ENCODE assay signal across 8 mouse cellular contexts in genomic region chr2:166683885-166684544, GRCm38 (mm10). TPM values are rescaled to one million over a fixed set of nuclear protein-coding genes. Genes with fewer than 3 reads are reported as not detected.
A peak's percentile ranks its signal among the peaks of the same experiment; 100 is the strongest.
DNase-seq lines count a peak whose midpoint lies in the region; ATAC-seq and TF ChIP-seq lines count a peak whose summit lies in the region.

No protein-coding gene starts in this region.

- H3K9ac ChIP-seq in kidney, embryonic 15.5 days = no peak overlapping the region
- H3K9ac ChIP-seq in hindbrain, postnatal 0 days (replicated peaks; ENCODE audit: low read length) = no peak overlapping the region

- DNase-seq in kidney, adult 9 months = no peak
- DNase-seq in hindbrain, postnatal 0 days (ENCODE audit: low spot score) = no peak
- DNase-seq in T-cell, adult 2 months (ENCODE audit: low spot score) = no peak
- DNase-seq in right cerebral cortex, adult 18-20 months = no peak
- no peak for DNase-seq in layer of hippocampus, adult 9-11 months

- WGBS in kidney, embryonic 15.5 days = 20% methylated on average over 13 of the region's 13 CpGs
- 22% methylated on average over 13 of the region's 13 CpGs for WGBS in hindbrain, postnatal 0 days

- ATAC-seq in kidney, embryonic 15.5 days (replicated peaks; ENCODE audit: low FRiP score) = no peak
- peak; percentile 65 for ATAC-seq in common myeloid progenitor, adult 5-6 weeks (replicated peaks; ENCODE audit: low read depth, poor library complexity, severe bottlenecking)
- no peak for ATAC-seq in hindbrain, postnatal 0 days
- peak; percentile 56 for ATAC-seq in megakaryocyte-erythroid progenitor cell, adult 5-6 weeks (replicated peaks; ENCODE audit: low FRiP score, low TSS enrichment, poor library complexity, severe bottlenecking)

- no peak overlapping the region for H3K27ac ChIP-seq in kidney, embryonic 15.5 days
- H3K27ac ChIP-seq in hindbrain, postnatal 0 days = peak overlapping the region; percentile 74

- 0 out of 2 replicates have a peak overlapping the region, but pooled peaks have one; percentile 3 for H3K4me2 ChIP-seq in kidney, embryonic 15.5 days
- 0 out of 2 replicates have a peak overlapping the region, but pooled peaks have one; percentile 2 for H3K4me2 ChIP-seq in hindbrain, postnatal 0 days (ENCODE audit: low read depth, low read length)

- no peaks in the 10 kb centered on the region for H3K36me3 ChIP-seq in kidney, embryonic 15.5 days
- H3K36me3 ChIP-seq in hindbrain, postnatal 0 days (ENCODE audit: insufficient read depth, low read length) = no peaks in the 10 kb centered on the region

- H3K27me3 ChIP-seq in kidney, embryonic 15.5 days = no peaks in the 10 kb centered on the region
- no peaks in the 10 kb centered on the region for H3K27me3 ChIP-seq in hindbrain, postnatal 0 days (ENCODE audit: insufficient read depth, low read length)

- H3K4me1 ChIP-seq in kidney, embryonic 15.5 days = peaks cover 26% of the 10 kb centered on the region
- H3K4me1 ChIP-seq in hindbrain, postnatal 0 days (ENCODE audit: insufficient read depth, low read length) = peaks cover 10% of the 10 kb centered on the region; the same call in 1 of the 2 replicates

- TF ChIP-seq CTCF in hindbrain, postnatal 0 days (IDR thresholded peaks at IDR 0.05; ENCODE audit: low read depth) = no peak

- no peaks in the 10 kb centered on the region for H3K9me3 ChIP-seq in kidney, embryonic 15.5 days (replicated peaks)
- H3K9me3 ChIP-seq in hindbrain, postnatal 0 days (ENCODE audit: low read length) = no peaks in the 10 kb centered on the region

- H3K4me3 ChIP-seq in kidney, embryonic 15.5 days (replicated peaks) = no peak overlapping the region
- H3K4me3 ChIP-seq in hindbrain, postnatal 0 days (ENCODE audit: low read length) = no peak overlapping the region

RNA-seq across cellular contexts. Expression of gene Prex1, which starts 29.6 kb away (rescaled TPM):
- 16.0 TPM in 2 replicates for polyA plus RNA-seq in kidney, embryonic 15.5 days (2015; fragmentation: Nextera tagmentation; extraction: Ambion mirVana)
- 18.5 and 26.2 TPM in 2 replicates for total RNA-seq in common myeloid progenitor, adult 5-6 weeks (2017)
- total RNA-seq in hindbrain, postnatal 0 days (2014; rRNA removed) = 63.2 and 66.8 TPM in 2 replicates
- polyA plus RNA-seq in hindbrain, postnatal 0 days (2015; fragmentation: Nextera tagmentation; extraction: Ambion mirVana) = 24.1 and 24.2 TPM in 2 replicates
- 34.5 and 39.2 TPM in 2 replicates for total RNA-seq in megakaryocyte-erythroid progenitor cell, adult 5-6 weeks (2014; fragmentation: Nextera tagmentation)
- total RNA-seq in megakaryocyte-erythroid progenitor cell, adult 5-6 weeks (2017) = 9.2 and 10.0 TPM in 2 replicates

Comparison
In these comparisons a context has a peak if more than half of its experiments do, and no peak if none do; other contexts are left out.
1. ATAC-seq: peak in common myeloid progenitor, adult 5-6 weeks (single experiment) and megakaryocyte-erythroid progenitor cell, adult 5-6 weeks (single experiment); none in kidney, embryonic 15.5 days (single experiment) and hindbrain, postnatal 0 days (single experiment).